Mouse (Mus musculus): ENCODE results near the gene Birc7.

DNA sequence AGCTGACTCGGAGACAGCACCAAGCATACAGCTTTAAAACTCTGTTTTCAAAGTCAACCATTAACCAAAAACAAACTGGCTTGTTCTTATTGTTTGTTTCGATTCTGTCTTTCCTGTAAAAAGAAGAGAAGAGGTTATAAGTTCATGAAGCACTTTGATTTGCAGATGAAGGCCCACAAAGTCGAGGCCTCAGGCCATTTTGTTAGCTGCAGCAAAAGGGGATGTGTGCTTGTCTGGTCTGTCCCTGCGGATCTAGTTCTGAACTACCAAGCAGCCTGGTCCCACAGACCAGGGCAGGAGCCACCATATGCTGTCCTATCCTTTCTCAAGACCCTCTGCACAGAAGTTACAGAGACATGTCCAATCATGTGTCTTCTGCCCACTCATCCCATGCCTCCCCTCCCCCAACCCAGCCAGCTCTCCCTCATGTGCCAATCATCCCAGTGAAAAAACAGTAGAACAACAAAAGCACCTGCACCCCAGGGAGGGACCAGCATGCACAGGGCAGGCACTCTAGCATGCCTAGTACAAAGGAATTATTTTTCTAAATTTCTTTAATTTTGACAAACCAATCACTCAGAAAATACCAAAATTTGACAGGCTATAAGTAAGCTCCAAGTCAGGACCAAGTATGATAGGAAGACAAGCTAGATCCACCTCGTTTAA, 23.1 kb upstream of the Birc7 start:
- TF ChIP-seq POLR2A (IDR thresholded peaks at IDR 0.05; ENCODE audit: borderline replicate concordance, insufficient read depth, low read length) (no peak), CTCF (IDR thresholded peaks at IDR 0.05; ENCODE audit: borderline replicate concordance, insufficient read depth, low read depth, low read length) (no peak)

Data from cerebellum, adult 2 months (tissue).